Mouse (Mus musculus): ENCODE data around the gene 1110032A03Rik. TPM values are rescaled to one million over a fixed set of nuclear protein-coding genes. Genes with fewer than 3 reads are reported as not detected.

Gene 1110032A03Rik
- polyA plus RNA-seq, 1 experiment = 1.4 TPM

- TF ChIP-seq GATA1 (IDR thresholded peaks at IDR 0.05; ENCODE audit: low read length) = no peak
These were observed 23.2 kb downstream of the 1110032A03Rik start, which contains the start of gene Hspb2 for GRCm38 (mm10) chr9:50752054-50752602. Gene Hspb2 (minus strand): TSS chr9:50752354.

GRCm38 (mm10) chr9:50751323-50751722, 24.0 kb downstream of the 1110032A03Rik start, which contains the start of gene Cryab:
Gene Cryab (plus strand): TSS chr9:50751325.
- no peak for TF ChIP-seq GATA1 (IDR thresholded peaks at IDR 0.05; ENCODE audit: low read length)

- no peak for TF ChIP-seq GATA1 (IDR thresholded peaks at IDR 0.05; ENCODE audit: low read length)
These were observed 24.6 kb downstream of the 1110032A03Rik start for GRCm38 (mm10) chr9:50750706-50751105.

GRCm38 (mm10) chr9:50746214-50746677, 29.1 kb downstream of the 1110032A03Rik start, which contains the start of gene 2310030G06Rik:
Gene 2310030G06Rik (minus strand): TSS chr9:50746536.
- TF ChIP-seq GATA1 (IDR thresholded peaks at IDR 0.05; ENCODE audit: low read length) = no peak

GRCm38 (mm10) chr9:50745806-50746205, 29.5 kb downstream of the 1110032A03Rik start:
- no peak for TF ChIP-seq GATA1 (IDR thresholded peaks at IDR 0.05; ENCODE audit: low read length)

DNA sequence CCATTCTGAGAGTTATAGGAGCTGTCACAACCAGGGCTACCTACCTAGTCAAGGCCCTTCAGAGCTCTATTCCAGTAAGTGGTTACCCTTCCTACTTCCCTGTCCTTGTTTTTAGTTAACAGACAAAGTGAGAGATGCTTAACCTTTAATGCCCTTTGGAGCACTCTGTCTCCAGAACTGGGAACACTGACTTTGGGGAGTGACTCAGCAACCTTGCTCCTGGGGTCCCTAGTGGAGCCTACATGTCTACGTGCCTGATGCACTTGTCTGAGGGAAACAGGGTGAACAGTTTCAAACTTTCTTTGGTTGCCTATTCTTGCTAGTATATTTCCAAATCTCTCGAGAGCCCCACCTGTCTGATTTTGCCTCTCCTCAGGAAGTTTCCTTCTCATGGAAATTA, 32.6 kb downstream of the 1110032A03Rik start:
- TF ChIP-seq GATA1 (IDR thresholded peaks at IDR 0.05; ENCODE audit: low read length) = no peak

DNA sequence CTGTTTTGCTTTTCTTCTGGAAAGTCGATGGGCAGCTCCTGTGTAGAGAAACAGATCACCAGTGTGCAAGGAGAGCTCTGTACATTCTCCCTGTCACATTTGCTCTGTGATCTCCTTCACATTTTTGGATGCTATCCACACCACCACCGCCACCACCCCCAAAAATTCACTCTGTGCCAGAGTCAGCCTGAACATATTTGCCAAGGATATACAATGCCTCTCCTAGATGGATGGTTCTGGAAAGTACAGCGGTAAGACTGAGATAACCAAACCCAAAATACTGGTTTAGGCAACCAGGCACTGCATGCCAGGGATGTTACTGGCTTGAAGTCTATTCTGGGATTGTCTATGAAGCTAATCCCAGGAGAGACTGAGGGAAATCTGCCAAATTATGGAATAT, 33.1 kb downstream of the 1110032A03Rik start:
- no peak for TF ChIP-seq GATA1 (IDR thresholded peaks at IDR 0.05; ENCODE audit: low read length)

GRCm38 (mm10) chr9:50740867-50741784, 34.2 kb downstream of the 1110032A03Rik start:
- TF ChIP-seq GATA1 (IDR thresholded peaks at IDR 0.05; ENCODE audit: low read length) = no peak

DNA sequence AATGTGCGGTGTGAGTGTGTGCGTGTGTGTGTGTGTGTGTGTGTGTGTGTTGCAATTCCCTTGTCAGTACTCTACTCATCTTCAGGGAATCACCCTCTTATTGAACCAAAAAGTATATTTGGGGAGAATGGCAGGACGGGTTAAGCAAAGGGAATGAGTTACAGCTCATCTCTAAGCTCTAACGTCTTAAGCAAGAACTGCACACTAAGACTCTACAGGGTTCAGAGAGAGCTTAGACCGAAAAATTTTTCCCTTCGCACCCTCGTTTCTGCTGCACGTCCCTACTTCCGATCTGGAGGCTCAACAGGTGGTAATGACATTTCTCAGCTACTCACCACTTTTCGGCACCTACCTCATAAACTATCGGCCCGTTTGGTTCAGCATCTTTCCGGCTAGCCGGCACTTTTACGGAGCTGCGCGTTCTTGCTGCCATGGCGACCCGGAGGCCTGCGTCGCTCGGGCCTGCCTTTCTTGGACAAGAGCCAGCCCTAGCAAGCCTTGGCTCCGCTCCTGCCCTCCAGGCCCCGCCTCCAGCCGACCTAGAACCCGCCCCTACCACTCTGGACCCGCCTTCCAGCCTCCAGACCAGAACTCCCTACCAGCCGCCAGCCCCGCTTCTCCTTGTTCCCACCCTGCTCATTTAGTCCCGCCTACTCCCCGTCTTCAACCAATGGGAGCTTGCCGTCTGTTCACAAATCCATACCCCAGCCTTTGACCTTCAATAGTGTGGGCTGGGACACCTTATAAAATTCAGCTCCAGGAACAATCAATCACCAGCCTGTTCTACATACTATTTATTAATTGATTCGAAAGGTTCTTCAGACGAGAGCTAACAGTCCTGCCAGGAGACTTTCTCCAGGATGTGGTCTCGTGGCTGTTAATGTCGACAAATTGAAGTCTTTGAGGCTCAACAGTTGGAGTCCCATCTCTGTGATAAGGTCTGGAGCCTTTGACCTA, 36.1 kb downstream of the 1110032A03Rik start, which contains the start of gene Dixdc1:
Dixdc1 (minus strand) TSS at position 604 of the 957 bp plus-strand sequence.
- TF ChIP-seq GATA1 (IDR thresholded peaks at IDR 0.05; ENCODE audit: low read length) = no peak

GRCm38 (mm10) chr9:50734989-50735388, 40.3 kb downstream of the 1110032A03Rik start:
- no peak for TF ChIP-seq GATA1 (IDR thresholded peaks at IDR 0.05; ENCODE audit: low read length)

DNA sequence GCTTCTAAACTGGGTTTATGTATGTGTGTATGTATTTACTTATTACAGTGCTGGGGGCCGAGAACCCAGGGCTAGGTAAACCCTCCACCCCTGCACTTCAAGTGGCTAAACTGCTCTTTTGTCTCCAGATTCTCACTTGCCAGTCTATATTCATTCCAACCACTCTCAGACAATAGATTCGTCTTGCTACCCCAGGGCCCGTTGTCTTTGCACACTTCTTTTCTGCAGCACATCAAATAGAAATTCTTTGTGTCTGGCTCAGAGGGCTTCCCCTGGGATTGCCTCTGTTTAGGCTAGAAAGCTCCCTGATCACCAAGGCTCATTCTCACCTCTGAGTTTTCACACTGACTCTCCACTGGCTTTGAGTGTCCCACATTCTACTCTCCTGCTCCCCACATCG, 42.8 kb downstream of the 1110032A03Rik start:
- no peak for TF ChIP-seq GATA1 (IDR thresholded peaks at IDR 0.05; ENCODE audit: low read length)

DNA sequence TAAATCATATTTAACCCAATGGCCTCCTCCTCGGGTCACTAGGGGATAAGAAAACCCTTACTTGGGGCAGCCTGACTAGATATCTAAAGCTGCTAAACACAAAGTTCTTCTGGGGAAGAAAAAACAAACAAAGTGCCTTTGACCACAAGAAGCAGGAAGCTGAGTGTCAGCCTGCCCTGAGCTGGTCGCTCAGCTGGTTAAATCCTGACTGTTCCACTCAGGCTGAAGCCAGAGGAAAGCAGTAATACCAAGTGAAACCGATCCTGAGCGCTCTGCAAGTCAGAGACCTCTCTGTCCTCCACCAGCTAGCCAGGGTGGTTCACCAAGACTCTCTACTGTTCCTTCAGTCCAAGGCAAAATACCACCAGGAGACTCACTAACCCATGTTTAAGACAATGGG, 45.7 kb downstream of the 1110032A03Rik start:
- TF ChIP-seq GATA1 (IDR thresholded peaks at IDR 0.05; ENCODE audit: low read length) = no peak

DNA sequence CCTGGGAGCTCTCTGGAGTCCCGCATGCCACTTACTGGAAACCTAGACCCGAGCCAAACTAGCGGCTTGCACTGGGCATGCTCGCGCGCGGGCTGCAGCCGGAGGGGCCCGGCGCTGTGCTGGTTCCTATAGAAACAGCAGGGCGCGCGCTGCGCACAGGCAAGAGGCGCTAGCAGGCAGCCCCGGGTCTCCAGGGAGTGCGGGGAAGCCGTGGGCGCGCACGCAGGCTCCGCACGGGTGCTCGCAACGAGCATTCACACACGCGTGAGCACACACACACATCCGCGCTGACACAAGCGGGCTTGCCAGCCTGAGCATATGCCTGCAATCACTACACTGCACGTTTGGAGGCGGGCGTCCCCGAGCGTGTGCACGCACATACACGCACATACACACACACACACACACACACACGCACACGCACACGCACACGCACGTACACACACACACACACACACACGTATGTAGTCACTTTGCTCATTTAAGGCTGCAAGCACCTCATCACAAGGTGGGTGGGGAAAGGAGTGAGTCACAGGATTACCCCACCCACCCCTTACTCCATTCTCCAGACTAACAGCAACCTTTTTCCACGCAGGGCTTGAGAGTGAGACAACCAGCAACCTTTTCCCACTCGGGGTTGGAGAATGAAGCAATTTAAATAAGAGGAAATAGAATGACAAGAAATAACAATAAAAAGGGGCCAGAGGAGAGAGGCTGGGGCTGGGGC, 47.2 kb downstream of the 1110032A03Rik start:
- TF ChIP-seq GATA1 (IDR thresholded peaks at IDR 0.05; ENCODE audit: low read length) = no peak

DNA sequence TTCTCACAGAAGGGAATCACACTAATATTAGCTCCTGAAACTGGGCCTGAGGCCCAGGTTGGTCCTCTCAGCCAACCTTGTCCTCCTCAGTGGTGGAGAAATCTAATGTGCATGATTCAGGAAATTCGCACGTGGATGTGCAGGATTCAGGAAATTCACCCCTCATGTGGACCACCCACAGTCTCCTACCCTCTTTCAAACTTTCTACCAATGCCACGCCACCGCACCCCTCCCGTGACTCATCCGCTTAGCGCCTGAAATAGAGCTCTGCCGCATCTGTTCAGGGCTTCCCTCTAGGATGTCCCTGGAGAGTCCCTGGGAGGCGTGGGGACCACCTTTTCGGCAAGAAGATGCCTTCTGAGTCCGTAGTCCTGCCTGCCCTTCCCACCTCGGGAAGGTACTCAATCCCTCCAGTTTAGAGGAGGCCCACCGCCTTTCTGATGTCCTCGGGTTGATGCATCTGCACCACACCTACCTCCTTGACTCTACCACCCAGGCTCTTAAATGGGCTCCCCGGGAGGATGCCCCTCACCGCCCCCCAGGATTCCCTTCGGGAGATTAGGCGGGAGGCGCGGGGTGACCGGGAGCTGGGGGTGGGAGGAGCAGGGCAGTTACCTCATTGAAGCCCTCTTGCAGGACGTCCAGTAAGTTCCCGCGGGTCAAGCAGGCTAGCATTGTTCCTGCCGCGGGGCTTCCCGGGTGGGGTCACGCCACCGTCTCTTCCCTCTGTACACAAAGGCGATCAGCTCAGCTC, 48.0 kb downstream of the 1110032A03Rik start:
- TF ChIP-seq GATA1 (IDR thresholded peaks at IDR 0.05; ENCODE audit: low read length) = no peak
